Mouse (Mus musculus): Measurements from ENCODE around the gene Dnajc17. TPM values are rescaled to one million over a fixed set of nuclear protein-coding genes. Genes with fewer than 3 reads are reported as not detected.

The Dnajc17 gene
- total and polyA plus RNA-seq, 2 experiments from 2014 or later: 22.1 to 24.5 TPM

DNA sequence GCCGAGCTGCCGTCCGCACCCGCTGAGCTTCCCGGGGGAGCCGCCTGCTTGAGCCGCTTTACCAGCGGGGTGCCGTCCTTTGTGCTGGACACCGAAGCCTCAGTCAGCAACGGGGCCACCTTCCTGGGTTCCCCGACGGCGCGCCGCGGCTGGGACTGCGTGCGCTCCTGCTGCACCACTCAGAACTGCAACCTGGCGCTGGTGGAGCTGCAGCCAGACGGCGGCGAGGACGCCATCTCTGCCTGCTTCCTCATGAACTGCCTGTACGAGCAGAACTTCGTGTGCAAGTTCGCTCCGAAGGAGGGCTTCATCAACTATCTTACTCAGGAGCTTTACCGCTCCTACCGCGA is 29.3 kb upstream of the Dnajc17 start:
- H3K27ac ChIP-seq (ENCODE audit: low read depth, low read length): no peak overlapping the region
- peaks cover 45% of the 10 kb centered on the region for H3K27me3 ChIP-seq (ENCODE audit: insufficient read depth, low read length)
- H3K9ac ChIP-seq (replicated peaks; ENCODE audit: low read length, poor library complexity, severe bottlenecking): no peak overlapping the region
- WGBS: 1% methylated on average over 31 of the region's 31 CpGs
- peak overlapping the region; percentile 34 for H3K4me3 ChIP-seq (ENCODE audit: low read depth, low read length)
- DNase-seq (ENCODE audit: low spot score) (no peak), ATAC-seq (ENCODE audit: low FRiP score) (no peak)
- H3K36me3 ChIP-seq (ENCODE audit: insufficient read depth, low read length): no peaks in the 10 kb centered on the region
- no peak for TF ChIP-seq CTCF (IDR thresholded peaks at IDR 0.05)
- H3K4me1 ChIP-seq (ENCODE audit: insufficient read depth, low read length): peaks cover 7% of the 10 kb centered on the region; the same call in 1 of the 2 replicates
- H3K4me2 ChIP-seq (ENCODE audit: low read depth, low read length, poor library complexity, severe bottlenecking): peak overlapping the region; percentile 57
- H3K9me3 ChIP-seq (ENCODE audit: low read length): no peaks in the 10 kb centered on the region

DNA sequence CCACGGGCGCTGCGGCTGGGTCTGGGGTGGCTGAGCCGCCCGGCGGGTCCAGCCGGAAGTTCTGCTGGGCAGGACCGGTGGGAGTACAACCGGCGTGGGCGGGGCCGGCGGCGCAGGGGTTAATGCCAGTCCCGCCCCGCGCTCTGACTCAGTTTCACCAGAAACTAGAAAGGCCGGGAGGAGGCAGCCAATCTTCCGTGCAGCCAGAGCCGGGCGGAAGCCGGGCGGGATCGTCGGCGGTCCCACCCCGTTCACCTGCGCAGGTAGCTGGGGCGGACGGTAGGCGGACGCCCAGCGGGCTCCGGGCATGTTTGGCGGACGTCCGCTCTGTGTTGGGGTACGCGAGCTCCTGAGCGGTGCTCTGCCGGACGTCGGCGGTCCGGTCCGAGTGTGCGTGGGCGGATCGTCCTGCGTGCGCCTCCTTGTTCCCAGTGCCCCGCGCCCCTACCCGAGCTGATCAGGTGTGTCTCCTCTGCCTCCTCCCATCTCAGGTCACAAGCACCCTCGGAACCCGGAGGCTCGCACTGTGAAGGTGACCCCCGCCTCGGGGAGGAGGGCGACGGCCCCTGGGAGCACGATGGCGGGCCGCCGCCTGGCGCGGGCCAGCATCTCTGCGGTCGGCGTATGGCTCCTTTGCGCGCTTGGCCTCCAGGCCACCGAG is 28.7 kb upstream of the Dnajc17 start, which contains the start of gene Spint1:
TSS of gene Spint1 (plus strand) at position 153 of the 661 bp plus-strand sequence.
- peak within 1 kb of the TSS; percentile 57 for H3K4me2 ChIP-seq (ENCODE audit: low read depth, low read length, poor library complexity, severe bottlenecking)
- no peaks in the 10 kb centered on the region for H3K9me3 ChIP-seq (ENCODE audit: low read length)
- no peaks in the 10 kb centered on the region for H3K36me3 ChIP-seq (ENCODE audit: insufficient read depth, low read length)
- under 1% methylated on average over 70 of the region's 73 CpGs for WGBS
- H3K27me3 ChIP-seq (ENCODE audit: insufficient read depth, low read length): peaks cover 45% of the 10 kb centered on the region
- no peak for DNase-seq (ENCODE audit: low spot score)
- peak; percentile 54; the same call in 1 of the 2 replicates for ATAC-seq (ENCODE audit: low FRiP score)
- H3K9ac ChIP-seq (replicated peaks; ENCODE audit: low read length, poor library complexity, severe bottlenecking): no peak within 1 kb of the TSS
- TF ChIP-seq CTCF (IDR thresholded peaks at IDR 0.05): no peak
- peaks cover 7% of the 10 kb centered on the region; the same call in 1 of the 2 replicates for H3K4me1 ChIP-seq (ENCODE audit: insufficient read depth, low read length)
- no peak within 1 kb of the TSS for H3K27ac ChIP-seq (ENCODE audit: low read depth, low read length)
- peak within 1 kb of the TSS; percentile 34 for H3K4me3 ChIP-seq (ENCODE audit: low read depth, low read length)

DNA sequence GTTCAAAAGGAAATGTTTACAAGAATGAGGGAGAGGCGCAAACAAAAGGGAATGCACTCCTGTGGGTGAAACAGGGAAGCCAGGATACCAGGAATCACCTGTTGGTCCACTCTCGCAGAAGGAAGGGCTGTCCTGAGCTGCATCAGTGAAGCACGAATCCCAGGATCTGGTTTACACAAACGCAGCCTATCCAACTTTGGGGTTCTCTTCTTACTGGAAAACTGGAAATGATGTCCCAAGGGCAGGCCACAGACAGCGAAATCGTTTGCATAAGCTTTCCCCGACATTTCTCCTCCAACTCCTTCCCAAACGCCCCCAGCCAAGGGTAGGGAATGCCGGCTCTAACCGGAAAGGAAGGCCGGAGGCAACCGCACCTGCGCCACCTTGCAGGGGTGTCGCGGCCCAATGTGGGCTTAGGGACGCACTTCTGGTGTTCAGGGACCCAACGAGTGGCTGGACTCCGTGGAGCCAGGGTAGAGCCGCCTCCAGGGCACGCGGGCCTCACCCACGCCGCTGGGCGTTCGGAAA is 28.2 kb upstream of the Dnajc17 start:
- H3K27ac ChIP-seq (ENCODE audit: low read depth, low read length): no peak overlapping the region
- H3K4me2 ChIP-seq (ENCODE audit: low read depth, low read length, poor library complexity, severe bottlenecking): peak overlapping the region; percentile 57
- no peaks in the 10 kb centered on the region for H3K9me3 ChIP-seq (ENCODE audit: low read length)
- H3K4me1 ChIP-seq (ENCODE audit: insufficient read depth, low read length): peaks cover 7% of the 10 kb centered on the region; the same call in 1 of the 2 replicates
- no peaks in the 10 kb centered on the region for H3K36me3 ChIP-seq (ENCODE audit: insufficient read depth, low read length)
- peaks cover 45% of the 10 kb centered on the region for H3K27me3 ChIP-seq (ENCODE audit: insufficient read depth, low read length)
- ATAC-seq (ENCODE audit: low FRiP score) (no peak), DNase-seq (ENCODE audit: low spot score) (no peak)
- no peak for TF ChIP-seq CTCF (IDR thresholded peaks at IDR 0.05)
- peak overlapping the region; percentile 34 for H3K4me3 ChIP-seq (ENCODE audit: low read depth, low read length)
- WGBS: 8% methylated on average over 25 of the region's 25 CpGs
- no peak overlapping the region for H3K9ac ChIP-seq (replicated peaks; ENCODE audit: low read length, poor library complexity, severe bottlenecking)

DNA sequence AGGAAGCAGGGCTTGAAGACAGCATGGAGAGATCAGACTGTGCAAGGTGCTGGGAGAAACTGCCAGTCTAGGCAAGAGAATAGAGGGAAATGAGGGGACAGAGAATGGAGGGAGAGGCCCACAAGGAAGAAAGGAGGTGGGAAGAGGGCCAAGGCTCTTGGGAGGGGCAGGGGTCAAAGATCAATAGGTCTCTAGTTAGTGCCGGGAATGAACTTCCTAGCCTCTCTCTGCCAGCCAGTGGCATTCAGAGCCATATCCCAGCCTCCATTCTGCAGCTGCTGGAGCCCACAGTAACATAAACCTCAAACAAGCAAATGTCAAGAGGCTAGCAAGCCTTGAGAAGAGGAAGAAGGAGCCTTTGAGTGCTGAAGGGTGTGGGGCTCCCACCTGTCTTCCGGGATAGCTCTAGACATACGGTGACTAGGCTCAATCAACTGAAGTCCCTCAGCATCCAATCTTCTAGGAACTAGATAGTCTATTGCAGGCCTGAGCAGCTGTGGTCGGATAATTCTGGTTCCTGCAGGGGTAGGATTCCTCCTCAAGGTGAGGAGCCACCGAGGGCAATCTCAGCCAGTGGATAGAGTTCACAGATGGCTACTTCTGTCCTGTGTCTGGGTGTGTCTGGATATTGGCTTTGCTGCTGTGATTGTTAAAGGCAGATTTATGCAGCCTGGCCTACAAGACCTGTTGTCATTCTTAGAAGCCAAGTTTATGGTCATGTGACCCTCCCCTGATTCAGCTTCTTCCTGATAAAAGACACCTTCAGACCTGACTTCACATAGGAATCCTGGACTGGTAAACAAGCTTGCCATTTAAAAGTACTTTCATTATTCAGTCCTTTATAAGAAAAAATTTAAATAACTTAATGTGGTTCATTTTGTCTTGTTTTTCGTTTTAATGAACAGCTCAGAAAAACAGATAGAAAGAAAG is 21.4 kb upstream of the Dnajc17 start, which contains the start of gene Ppp1r14d:
TSS of gene Ppp1r14d (minus strand) at position 132 of the 930 bp plus-strand sequence.
- Histone ChIP-seq H3K9ac (replicated peaks; ENCODE audit: low read length, poor library complexity, severe bottlenecking) (no peak within 1 kb of the TSS), H3K9me3 (ENCODE audit: low read length) (no peaks in the 10 kb centered on the region), H3K4me2 (ENCODE audit: low read depth, low read length, poor library complexity, severe bottlenecking) (no peak within 1 kb of the TSS), H3K27me3 (ENCODE audit: insufficient read depth, low read length) (no peaks in the 10 kb centered on the region), H3K36me3 (ENCODE audit: insufficient read depth, low read length) (no peaks in the 10 kb centered on the region), H3K27ac (ENCODE audit: low read depth, low read length) (no peak within 1 kb of the TSS), H3K4me3 (ENCODE audit: low read depth, low read length) (no peak within 1 kb of the TSS), H3K4me1 (ENCODE audit: insufficient read depth, low read length) (no peaks in the 10 kb centered on the region)
- no peak for ATAC-seq (ENCODE audit: low FRiP score)
- TF ChIP-seq CTCF (IDR thresholded peaks at IDR 0.05): no peak
- 74% methylated on average over 6 of the region's 6 CpGs for WGBS
- no peak for DNase-seq (ENCODE audit: low spot score)

DNA sequence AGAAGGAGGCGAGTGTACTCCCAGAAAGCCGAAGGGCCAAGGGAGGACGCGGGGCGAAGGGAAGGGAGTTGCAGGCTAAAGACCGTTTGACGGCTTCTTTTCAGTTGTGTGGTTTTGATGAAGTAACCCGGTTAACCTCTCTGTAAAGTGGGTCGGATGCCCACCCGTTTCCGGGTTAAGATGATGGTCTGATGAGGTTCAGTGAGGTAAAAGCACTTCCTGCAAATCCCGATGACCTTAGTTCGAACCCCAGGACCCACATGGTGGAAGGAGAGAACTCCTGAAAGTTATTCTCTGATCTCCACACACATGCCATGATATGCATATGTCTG is 547 bp upstream of the Dnajc17 start:
- Histone ChIP-seq H3K4me2 (ENCODE audit: low read depth, low read length, poor library complexity, severe bottlenecking) (peak overlapping the region; percentile 60), H3K9me3 (ENCODE audit: low read length) (no peaks in the 10 kb centered on the region), H3K4me3 (ENCODE audit: low read depth, low read length) (peak overlapping the region; percentile 50), H3K27ac (ENCODE audit: low read depth, low read length) (peak overlapping the region; percentile 72), H3K9ac (replicated peaks; ENCODE audit: low read length, poor library complexity, severe bottlenecking) (peak overlapping the region; percentile 70), H3K36me3 (ENCODE audit: insufficient read depth, low read length) (peaks cover 18% of the 10 kb centered on the region; the same call in 1 of the 2 replicates), H3K4me1 (ENCODE audit: insufficient read depth, low read length) (peaks cover 3% of the 10 kb centered on the region; the same call in 1 of the 2 replicates), H3K27me3 (ENCODE audit: insufficient read depth, low read length) (no peaks in the 10 kb centered on the region)
- ATAC-seq (ENCODE audit: low FRiP score): peak; percentile 17
- 2% methylated on average over 13 of the region's 13 CpGs for WGBS
- TF ChIP-seq CTCF (IDR thresholded peaks at IDR 0.05): no peak
- no peak for DNase-seq (ENCODE audit: low spot score)

Measured in midbrain, postnatal 0 days (tissue).